Mouse (Mus musculus) kidney, adult 2 months (tissue): ENCODE results near the gene Adgre4. TPM values are rescaled to one million over a fixed set of nuclear protein-coding genes. Genes with fewer than 3 reads are reported as not detected.
"Not testable (repeated sequence)": the region's sequence is repeated elsewhere in the genome, so short reads cannot be mapped to it uniquely, and the experiment has no call there.

Experiments used
- DNase-seq: peaks from one replicate; pipeline ENCODE4 v3.0.0; 2021
- H3K27ac ChIP-seq: fragments of 200-500 bp; 2 replicates; pipeline ENCODE4 v1.5.1; 2012; ENCODE audit warnings: low read depth, low read length, control low read depth, inconsistent platforms; ENCODE audit not compliant: insufficient read depth
- H3K27me3 ChIP-seq: fragments of 200-500 bp; replicated peaks from 2 replicates; pipeline ENCODE4 v1.6.1; 2012; ENCODE audit warnings: mild to moderate bottlenecking, moderate library complexity, low read length, inconsistent platforms; ENCODE audit not compliant: control insufficient read depth, insufficient read depth
- H3K36me3 ChIP-seq: fragments of 200-500 bp; 2 replicates; pipeline ENCODE4 v1.6.1; 2012; ENCODE audit warnings: mild to moderate bottlenecking, moderate library complexity, low read length, inconsistent platforms; ENCODE audit not compliant: control insufficient read depth, insufficient read depth
- H3K4me1 ChIP-seq: fragments of 200-500 bp; 2 replicates; pipeline ENCODE4 v1.6.1; 2011; ENCODE audit warnings: low read length; ENCODE audit not compliant: control insufficient read depth, insufficient read depth
- H3K4me3 ChIP-seq: fragments of 200-500 bp; 2 replicates; pipeline ENCODE4 v1.5.1; 2011; ENCODE audit warnings: mild to moderate bottlenecking, low read depth, low read length, control low read depth; ENCODE audit not compliant: insufficient read depth
- CTCF ChIP-seq: fragments of 200-500 bp; conservative IDR thresholded peaks from 2 replicates; pipeline ENCODE4 v1.5.1; 2011; ENCODE audit warnings: low read depth, mild to moderate bottlenecking, control low read depth, low read length, moderate library complexity, mixed read lengths; ENCODE audit not compliant: insufficient read depth, insufficient read length
- POLR2A ChIP-seq: fragments of 200-500 bp; IDR thresholded peaks from one replicate; pipeline ENCODE4 v1.6.1; 2011; ENCODE audit warnings: low read depth, low read length, control low read depth
- whole genome bisulfite sequencing: fragments of 180-500 bp; shearing (Covaris S2); methylation state at CpG from one replicate; pipeline ENCODE4 v1.1.7; 2018; 5-methylcytosine and 5-hydroxymethylcytosine counted together
- polyA plus RNA-seq: library from polyadenylated mRNA; depleted of rRNA; stranded (reverse); fragments of >200 nt; gene quantifications from 2 replicates; pipeline ENCODE4 v1.2.3, GENCODE M21; 2012

Adgre4 gene
- polyA plus RNA-seq, 1 experiment: 0.59 TPM

GRCm38 (mm10) chr17:55736675-55737074 is 13.1 kb upstream of the Adgre4 start:
- DNase-seq: peak; percentile 10
- Histone ChIP-seq H3K27ac (no peak overlapping the region), H3K36me3 (no peaks in the 10 kb centered on the region), H3K27me3 (no peaks in the 10 kb centered on the region), H3K4me1 (no peaks in the 10 kb centered on the region), H3K4me3 (no peak overlapping the region)
- WGBS: 85% methylated on average over 1 of the region's 1 CpGs
- TF ChIP-seq CTCF (no peak), POLR2A (no peak)

- no peak for DNase-seq
- H3K36me3 ChIP-seq: no peaks in the 10 kb centered on the region
- TF ChIP-seq POLR2A (no peak), CTCF (no peak)
- no peak overlapping the region for H3K27ac ChIP-seq
- H3K4me1 ChIP-seq: no peaks in the 10 kb centered on the region
- H3K4me3 ChIP-seq: no peak overlapping the region
- H3K27me3 ChIP-seq: no peaks in the 10 kb centered on the region
- WGBS: 70% methylated on average over 2 of the region's 2 CpGs
Observed at GRCm38 (mm10) chr17:55751170-55751569, 1.4 kb downstream of the Adgre4 start.

GRCm38 (mm10) chr17:55813642-55814041 is 63.9 kb downstream of the Adgre4 start:
- peak; percentile 3 for DNase-seq
- Histone ChIP-seq H3K4me3 (no peak overlapping the region), H3K27me3 (no peaks in the 10 kb centered on the region), H3K27ac (no peak overlapping the region), H3K4me1 (no peaks in the 10 kb centered on the region), H3K36me3 (no peaks in the 10 kb centered on the region)
- TF ChIP-seq POLR2A (no peak), CTCF (0 out of 2 replicates have a peak, but pooled peaks have one; percentile 18)

GRCm38 (mm10) chr17:55816853-55817252 is 67.1 kb downstream of the Adgre4 start:
- WGBS: 89% methylated on average over 4 of the region's 4 CpGs
- no peak overlapping the region for H3K4me3 ChIP-seq
- H3K27me3 ChIP-seq: no peaks in the 10 kb centered on the region
- H3K4me1 ChIP-seq: no peaks in the 10 kb centered on the region
- TF ChIP-seq CTCF (no peak), POLR2A (no peak)
- DNase-seq: no peak
- no peaks in the 10 kb centered on the region for H3K36me3 ChIP-seq
- H3K27ac ChIP-seq: no peak overlapping the region

GRCm38 (mm10) chr17:55821566-55821965 is 71.8 kb downstream of the Adgre4 start:
- DNase-seq: no peak
- WGBS: 65% methylated on average over 1 of the region's 1 CpGs
- Histone ChIP-seq H3K36me3 (no peaks in the 10 kb centered on the region), H3K4me3 (no peak overlapping the region), H3K27me3 (no peaks in the 10 kb centered on the region), H3K4me1 (no peaks in the 10 kb centered on the region), H3K27ac (no peak overlapping the region)
- TF ChIP-seq POLR2A (no peak), CTCF (no peak)

- H3K4me3 ChIP-seq: no peak overlapping the region
- no peak for TF ChIP-seq POLR2A
- no peak for TF ChIP-seq CTCF
- H3K4me1 ChIP-seq: no peaks in the 10 kb centered on the region
- 88% methylated on average over 4 of the region's 4 CpGs for WGBS
- no peak overlapping the region for H3K27ac ChIP-seq
- no peaks in the 10 kb centered on the region for H3K27me3 ChIP-seq
- no peaks in the 10 kb centered on the region for H3K36me3 ChIP-seq
- DNase-seq: no peak
Observed at GRCm38 (mm10) chr17:55843067-55843466, 93.3 kb downstream of the Adgre4 start.

GRCm38 (mm10) chr17:55877184-55877583 is 127.4 kb downstream of the Adgre4 start:
- WGBS: 84% methylated on average over 4 of the region's 4 CpGs
- no peak overlapping the region for H3K27ac ChIP-seq
- no peak for TF ChIP-seq POLR2A
- no peak for TF ChIP-seq CTCF

GRCm38 (mm10) chr17:55878282-55878635 is 128.5 kb downstream of the Adgre4 start:
- WGBS: under 1% methylated on average over 7 of the region's 8 CpGs
- Histone ChIP-seq H3K4me3 (peak overlapping the region; percentile 63), H3K27ac (peak overlapping the region; percentile 86)
- DNase-seq: peak; percentile 32
- not testable (repeated sequence) for H3K4me1 ChIP-seq, H3K27me3 ChIP-seq, H3K36me3 ChIP-seq

More at GRCm38 (mm10) chr17:55877184-55877583, 127.4 kb downstream of the Adgre4 start:
- Histone ChIP-seq H3K4me3 (no peak overlapping the region), H3K27me3 (no peaks in the 10 kb centered on the region), H3K36me3 (no peaks in the 10 kb centered on the region), H3K4me1 (no peaks in the 10 kb centered on the region; the same call in 1 of the 2 replicates)
- no peak for DNase-seq
